Mouse (Mus musculus) lung, postnatal 0 days (tissue): Measurements from ENCODE around the gene Tldc2.

ENCODE experiments used
- CTCF ChIP-seq: IDR thresholded peaks from 2 replicates; pipeline ENCODE4 v1.5.1; 2016; ENCODE audit warnings: antibody characterized with exemption, mild to moderate bottlenecking
- EP300 ChIP-seq: IDR thresholded peaks from 2 replicates; pipeline ENCODE4 v1.6.1; 2016; ENCODE audit warnings: antibody characterized with exemption, mild to moderate bottlenecking, control low read depth

DNA sequence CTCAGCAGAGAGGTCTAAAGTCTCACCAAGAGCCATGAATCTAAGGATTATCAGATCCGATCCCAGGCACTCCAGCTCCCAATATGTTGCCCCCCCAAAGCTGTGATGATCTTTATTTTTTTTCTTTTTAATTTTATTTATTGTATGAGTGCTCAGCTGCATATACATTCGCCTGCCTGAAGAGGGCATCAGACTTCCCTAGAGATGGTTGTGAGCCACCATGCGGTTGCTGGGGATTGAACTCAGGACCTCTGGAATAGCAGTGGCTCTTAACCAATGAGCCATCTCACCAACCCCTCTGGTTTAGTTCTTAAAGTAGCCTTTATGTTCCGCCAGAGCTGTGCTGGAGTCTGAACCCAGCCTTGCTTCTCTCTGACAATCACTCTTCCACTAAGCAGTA lies 33.1 kb upstream of the Tldc2 start:
- TF ChIP-seq CTCF (peak; percentile 52), EP300 (no peak)
